Mouse (Mus musculus) thymus, postnatal 14 days (tissue): ENCODE measurements around the gene Zfp668.

Experiments used
- DNase-seq: peaks from one replicate; pipeline ENCODE4 v3.0.0; 2021

The Zfp668 gene

DNA sequence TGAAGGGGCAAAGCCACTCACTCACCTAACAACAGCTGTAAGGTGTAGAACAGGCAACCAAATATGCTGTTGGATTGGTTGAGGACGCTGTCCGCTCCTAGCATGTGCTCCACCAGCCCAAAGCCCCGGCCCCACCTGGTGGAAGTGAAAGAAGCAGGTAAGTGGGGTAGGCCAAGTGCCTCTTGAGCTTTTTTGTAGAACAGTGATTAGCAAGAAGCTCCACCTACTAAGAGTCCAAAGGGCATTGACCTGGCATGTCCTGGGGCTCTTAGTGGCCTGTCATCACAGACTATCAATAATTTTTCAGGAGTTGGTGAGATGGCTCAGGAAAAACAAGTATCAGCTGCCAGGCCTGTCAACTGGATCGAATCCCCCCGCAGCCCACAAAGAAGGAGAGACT, 17.9 kb upstream of the Zfp668 start:
- DNase-seq: no peak

DNA sequence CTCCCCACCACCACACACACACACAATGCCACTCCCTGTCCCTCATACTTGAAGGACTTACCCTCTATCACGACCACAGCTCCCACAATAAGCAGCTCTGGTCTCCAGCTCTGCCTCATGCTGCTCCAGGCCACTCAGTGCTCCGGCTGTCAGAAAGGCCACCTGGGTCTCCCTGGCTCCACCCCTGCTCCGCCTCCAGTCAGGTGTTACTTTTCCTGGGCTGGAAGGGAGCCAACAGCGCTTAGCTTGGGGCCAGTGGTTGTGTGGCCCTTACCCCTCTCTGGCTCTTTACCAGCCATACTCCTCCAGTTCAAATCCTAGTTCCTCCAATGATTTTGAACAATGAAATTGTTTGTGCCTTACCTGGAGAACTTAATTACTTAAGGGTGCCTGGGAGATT, 14.2 kb upstream of the Zfp668 start, which contains the start of gene Prss53:
TSS of gene Prss53 (minus strand) at position 173 of the 400 bp plus-strand sequence.
- no peak for DNase-seq

DNA sequence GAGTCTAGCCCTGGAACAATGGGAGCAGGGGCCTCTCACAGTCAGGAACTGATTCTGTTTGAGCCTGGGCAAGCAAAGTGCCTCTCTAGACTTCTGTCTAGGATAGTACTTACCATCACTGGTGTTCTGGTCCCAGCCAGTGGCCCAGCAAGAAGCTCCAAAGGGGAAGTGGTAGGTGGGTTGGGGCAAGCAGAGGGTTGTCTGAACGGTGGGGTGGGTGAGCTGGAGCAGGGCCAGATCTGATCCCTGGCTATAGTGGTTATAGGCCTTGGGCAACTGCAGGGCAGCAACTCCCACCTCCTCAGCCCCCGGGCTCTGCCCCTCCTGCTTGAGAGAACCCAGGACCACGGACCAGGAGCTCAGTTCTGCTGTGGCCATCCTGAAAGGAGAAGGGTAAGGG, 12.2 kb upstream of the Zfp668 start:
- no peak for DNase-seq

DNA sequence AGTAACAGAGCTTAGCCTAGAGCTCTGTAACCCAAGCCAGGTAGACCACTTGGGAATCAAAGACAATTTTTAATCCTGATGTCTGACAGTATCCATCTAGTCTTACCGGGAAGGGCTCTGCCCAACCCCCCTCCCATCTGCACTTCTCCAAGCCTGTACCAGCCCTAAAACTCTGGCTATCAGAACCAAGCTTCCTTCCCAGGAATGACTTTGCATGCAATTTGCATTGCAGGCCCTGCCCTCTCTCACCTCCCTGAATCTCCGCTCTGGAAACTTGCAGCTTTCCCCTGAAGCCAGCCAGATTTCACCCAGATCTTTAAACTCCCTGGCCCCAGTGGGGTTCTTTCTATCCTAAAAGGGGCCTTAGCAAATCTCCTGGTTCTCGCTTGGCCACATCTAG, 11.2 kb upstream of the Zfp668 start:
- DNase-seq: no peak

DNA sequence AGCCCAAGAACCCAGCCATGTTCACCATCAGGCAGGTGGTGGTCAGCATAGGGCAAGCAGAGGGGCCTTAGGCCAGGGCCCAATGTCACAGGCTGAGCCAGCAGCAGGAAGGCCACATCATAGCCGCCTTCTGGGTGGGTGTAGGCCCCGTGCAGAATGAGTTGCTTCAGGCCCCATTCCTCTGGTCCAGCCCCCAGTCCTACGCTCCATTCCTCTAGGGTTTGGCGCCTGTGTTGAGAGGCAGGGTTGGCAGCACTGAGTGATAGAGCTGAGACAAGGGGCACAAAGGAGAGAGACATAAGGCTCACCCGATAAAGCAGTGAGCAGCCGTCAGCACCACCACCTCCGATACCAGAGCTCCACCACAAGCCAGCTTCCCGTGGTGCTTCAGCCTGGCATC, 10.6 kb upstream of the Zfp668 start:
- no peak for DNase-seq

DNA sequence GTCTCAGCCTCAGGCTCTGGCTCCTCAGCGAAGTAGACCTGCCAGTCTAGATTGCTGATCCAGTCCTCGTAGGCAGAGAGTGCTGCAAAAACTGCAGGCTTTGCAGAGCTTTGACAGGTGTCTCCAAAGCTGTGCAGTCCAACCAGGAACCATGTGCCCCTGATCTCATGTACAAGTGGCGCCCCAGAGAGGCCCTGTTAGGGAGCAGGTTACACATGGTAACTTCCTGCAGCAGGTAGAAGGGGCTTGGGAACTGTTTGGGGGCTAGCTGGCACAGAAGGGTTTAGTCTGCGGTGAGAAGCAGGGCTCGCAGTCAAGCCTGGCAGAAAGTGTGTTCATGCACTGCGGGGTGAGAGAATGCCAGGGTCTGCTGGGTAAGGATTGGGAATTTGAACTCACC, 9.9 kb upstream of the Zfp668 start:
- DNase-seq: no peak

DNA sequence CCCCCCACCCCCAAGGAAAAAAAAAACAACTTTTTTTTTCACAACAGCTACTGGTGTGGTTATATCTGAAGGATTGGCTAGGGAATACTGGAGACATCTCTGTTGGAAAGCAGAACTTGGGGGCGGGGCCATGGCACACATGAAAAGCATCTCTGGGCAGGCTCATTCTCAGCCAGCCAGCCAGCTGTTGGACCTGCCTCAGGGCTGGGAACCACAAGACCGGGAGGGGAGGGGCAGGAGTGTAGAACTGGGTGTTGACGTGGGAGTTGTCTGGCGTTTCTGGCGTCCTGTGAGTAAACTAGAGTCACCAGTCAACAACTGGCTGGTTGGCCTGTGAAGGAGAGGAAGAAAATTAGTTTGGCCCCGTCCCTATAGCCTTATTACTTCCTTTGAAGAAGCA, 9.3 kb upstream of the Zfp668 start:
- DNase-seq: no peak

DNA sequence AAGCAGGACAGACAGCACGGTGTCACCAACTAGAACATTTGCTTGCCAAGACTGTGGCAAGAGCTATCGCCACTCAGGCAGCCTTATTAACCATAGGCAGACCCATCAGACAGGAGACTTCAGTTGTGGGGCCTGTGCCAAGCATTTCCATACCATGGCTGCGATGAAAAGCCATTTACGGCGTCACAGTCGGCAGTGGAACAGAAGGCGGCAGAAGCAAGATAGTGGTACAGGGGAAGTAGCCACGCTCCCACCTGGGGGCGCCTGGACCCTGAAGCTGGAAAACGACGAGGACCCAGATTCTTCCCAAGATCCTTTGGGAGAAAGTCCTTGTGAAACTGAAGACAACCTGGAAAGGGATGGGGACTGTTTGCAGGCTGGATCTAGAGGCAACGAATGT, 3.8 kb upstream of the Zfp668 start:
- no peak for DNase-seq

DNA sequence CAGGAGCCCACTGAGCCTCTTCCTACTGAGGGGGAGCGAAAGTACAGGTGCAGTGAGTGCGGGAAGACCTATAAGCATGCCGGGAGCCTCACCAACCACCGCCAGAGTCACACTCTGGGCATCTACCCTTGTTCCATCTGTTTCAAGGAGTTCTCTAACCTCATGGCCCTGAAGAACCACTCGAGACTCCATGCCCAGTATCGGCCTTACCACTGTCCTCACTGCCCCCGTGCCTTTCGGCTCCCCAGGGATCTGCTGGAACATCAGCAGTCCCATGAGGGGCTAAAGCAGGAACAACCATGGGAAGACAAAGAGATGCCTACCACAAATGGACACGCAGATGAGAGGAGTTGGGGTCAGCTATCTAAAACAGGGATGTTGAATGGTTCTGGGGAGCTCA, 2.7 kb upstream of the Zfp668 start:
- DNase-seq: no peak

DNA sequence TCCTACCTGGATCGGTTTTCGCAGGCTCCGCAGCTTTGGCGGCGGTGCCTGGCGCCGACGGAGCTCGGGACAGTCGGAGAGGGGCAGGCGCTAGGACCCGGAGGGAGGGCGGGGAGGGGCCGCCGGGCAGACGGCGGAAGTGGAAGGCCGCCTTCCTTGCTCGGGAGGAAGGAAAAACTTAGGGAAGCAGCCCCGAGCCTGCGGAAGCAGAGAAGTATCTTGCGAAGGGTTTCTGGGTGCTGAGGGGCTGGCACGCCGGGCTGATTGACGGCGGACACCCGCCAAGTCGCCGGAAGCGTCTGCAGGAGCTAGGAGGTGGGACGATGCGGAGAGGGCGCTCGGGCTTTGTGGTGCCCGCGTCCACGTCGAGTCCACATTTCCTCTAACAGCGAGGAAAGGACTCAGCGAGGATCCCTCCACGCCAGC, 574 bp downstream of the Zfp668 start, which contains the start of gene Zfp646:
TSS of gene Zfp646 (plus strand) at position 181 of the 426 bp plus-strand sequence.
- DNase-seq: peak; percentile 80

DNA sequence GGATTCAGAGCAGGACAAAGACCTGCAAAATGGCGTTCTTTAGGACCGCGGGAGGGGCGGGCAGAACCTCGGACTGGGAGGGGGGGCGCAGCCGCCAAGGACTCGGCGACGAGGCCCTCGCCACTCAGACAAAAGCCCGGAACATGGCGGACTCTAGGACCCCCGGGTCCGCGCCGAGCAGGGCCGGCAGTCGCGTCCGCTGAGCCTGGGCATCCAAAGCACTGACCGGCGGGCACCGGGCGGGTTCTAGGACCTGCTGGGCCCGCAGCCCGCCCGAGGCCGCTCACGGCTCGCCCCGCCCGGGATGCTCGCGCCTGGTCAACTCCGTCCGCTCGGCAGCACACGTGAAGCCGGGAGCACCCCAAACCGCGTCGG, 1.0 kb downstream of the Zfp668 start:
- DNase-seq: peak; percentile 92

DNA sequence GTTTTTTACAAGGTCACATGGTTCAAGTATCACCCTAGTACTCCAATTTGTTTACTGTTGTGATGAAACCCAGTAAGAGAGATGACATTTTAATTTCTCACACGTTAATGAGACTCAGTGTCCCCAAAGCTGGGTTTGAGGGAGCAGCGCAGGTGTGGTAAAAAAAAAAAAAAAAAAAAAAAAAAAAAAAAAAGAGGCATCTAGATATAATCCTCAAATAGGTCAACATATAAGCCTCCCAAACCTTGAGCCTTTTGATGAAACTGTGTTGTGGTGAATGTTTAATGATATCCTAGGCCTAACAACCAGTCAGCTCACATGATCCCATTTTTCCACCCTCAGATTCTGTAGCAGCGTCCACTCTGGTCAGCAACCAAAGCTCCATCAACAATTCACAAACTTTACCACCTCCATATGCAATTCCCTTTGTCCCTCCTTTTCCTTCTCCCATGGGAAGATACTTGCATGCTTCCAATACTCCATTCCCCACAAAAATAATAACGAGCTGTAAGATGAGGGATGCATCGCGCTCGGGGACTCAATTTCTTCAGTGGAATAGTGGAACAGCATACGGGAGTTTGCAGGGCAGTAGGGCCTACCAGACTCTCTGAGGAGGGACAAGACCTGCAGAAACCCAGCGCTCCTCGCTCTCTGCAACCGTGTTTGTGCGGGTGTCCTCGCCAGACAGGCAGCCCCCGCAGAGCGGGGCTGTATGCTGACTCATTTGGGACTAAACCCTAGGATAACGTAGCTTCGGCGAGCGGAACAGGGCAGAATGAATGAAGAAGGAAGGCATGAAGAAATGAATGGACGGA, 1.6 kb downstream of the Zfp668 start:
- DNase-seq: no peak

DNA sequence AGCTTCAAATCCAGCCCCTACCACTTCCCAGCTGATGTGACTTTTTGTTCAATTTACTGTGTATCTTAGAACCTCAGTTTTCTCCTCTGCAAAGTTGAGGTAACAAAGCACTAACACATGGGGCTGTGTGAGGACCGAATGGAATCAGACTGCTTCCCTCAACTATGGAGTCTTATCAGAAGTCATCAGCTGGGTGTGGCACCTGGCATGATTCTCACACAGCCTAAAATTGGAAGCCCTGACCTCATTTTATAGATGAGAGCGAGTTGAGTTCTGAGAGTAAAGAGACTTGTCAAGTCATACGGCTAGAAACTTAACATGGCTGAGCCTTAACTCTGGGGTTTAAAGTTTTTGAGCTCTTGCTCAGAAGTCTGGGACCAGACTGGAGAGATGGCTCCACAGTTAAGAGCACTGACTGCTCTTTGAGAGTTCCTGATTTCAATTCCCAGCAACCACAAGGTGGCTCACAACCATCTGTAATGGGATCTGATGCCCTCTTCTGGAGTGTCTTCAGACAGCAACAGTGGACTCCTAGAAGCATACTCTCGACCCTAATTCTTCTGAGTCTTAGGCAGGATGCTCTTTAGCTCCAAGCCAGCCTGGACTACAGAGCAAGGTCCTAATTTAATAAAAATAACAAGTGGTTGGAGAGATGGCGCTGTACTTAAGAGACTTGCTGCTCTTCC, 6.3 kb downstream of the Zfp668 start:
- DNase-seq: peak; percentile 34

DNA sequence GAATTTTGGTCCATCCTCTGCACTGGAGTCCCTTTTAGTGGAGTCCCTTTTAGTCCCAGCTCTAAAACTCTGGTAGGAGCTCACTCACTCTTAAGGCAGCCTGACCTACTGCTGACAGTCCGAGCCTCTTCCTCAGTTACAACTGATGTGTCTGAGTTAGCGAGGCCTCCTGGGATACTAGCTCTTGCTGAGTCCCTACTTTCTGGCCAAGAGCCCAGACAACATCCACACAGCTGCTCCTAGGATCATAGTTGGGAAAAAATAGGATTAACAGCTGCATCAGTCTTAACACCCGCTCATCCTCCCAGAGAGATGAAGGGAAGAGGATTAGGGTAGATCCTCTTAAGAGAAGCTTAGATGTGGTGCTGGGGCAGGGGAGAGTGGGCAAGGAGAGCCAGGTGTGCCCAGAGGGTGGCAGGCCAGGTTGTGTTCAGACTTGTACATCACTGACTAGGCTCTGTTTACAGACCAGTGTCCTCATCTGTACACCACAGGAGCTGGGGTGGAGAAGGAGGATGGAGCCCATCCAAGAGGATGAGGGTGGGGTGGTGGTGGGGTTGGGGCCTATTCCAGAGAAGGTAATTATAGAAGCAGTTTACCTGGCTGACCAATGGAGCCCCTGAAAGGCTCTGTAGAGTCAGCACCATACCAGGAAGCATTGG, 7.3 kb downstream of the Zfp668 start:
- no peak for DNase-seq

DNA sequence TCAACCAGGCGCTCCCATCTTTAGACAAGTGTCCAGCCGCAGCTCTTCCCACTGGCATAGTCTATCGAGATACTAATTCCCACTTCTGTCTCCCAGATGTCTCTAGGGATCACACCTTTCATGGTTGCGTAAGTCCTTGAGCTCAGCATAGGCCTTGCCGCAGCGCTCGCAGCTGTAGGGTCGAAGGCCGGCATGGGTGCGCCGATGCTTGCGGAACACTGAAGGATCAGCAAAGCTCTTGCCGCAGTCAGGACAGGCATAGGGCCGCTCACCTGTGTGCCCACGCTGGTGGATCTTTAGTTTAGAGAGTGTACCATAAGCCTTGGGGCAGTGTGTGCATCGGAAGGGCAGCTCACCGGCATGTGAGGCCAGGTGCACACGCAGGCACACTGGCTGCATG, 9.0 kb downstream of the Zfp668 start:
- no peak for DNase-seq

DNA sequence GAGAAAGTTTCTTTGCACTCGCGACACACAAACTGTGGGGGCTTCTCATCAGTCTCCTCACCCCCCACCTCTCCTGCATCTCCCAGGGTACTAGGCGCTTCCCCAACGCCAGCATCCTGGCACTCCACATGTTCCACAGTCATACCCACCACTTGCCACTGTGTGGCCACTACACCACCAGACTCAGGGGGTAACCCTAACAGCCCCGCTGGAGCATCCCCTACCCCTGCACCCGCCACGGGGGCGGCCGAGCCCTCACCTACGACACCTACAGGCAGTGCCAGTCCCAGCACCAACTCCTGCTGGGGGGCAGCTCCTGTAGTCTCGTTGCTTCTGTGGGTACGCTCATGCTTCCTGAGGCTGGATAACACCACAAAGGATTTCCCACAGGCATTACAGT, 10.2 kb downstream of the Zfp668 start:
- DNase-seq: no peak

DNA sequence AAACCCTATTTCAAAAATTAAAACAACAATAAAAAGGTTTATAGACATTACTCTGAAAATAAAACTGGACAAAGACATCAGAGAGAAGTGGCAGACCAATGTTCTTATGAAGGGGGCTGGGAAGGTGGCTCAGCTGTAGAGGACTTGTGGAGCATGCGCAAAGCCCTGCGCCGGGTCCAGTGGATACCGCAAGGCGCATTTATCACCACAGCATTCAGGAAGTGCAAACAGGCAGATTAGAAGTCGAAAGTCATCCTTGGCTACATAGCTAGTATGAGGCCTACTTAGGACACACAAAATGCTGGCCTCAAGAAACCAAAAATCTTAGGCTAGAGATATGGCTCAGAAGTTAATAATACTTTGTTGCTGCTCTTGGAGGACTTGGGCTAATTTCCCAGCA, 18.4 kb downstream of the Zfp668 start:
- DNase-seq: no peak

DNA sequence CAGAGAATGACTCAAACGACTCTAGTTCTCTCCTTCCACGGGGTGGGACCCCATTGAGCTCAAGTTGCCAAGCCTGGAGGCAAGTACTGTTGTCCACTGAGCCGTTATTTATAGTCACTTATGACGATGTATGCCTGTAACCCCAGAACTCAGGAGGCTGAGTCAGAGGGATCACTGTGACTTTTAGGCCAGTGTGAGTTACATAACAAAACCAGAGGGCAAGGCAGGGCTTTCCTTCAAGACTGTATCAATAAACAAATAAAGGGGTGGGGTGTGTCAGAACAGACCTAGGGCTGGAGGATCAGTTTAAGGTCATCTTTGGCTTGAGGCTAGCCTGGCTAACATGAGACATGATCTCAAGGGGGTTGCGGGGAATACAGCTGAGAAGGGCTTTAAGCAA, 25.7 kb downstream of the Zfp668 start:
- no peak for DNase-seq

DNA sequence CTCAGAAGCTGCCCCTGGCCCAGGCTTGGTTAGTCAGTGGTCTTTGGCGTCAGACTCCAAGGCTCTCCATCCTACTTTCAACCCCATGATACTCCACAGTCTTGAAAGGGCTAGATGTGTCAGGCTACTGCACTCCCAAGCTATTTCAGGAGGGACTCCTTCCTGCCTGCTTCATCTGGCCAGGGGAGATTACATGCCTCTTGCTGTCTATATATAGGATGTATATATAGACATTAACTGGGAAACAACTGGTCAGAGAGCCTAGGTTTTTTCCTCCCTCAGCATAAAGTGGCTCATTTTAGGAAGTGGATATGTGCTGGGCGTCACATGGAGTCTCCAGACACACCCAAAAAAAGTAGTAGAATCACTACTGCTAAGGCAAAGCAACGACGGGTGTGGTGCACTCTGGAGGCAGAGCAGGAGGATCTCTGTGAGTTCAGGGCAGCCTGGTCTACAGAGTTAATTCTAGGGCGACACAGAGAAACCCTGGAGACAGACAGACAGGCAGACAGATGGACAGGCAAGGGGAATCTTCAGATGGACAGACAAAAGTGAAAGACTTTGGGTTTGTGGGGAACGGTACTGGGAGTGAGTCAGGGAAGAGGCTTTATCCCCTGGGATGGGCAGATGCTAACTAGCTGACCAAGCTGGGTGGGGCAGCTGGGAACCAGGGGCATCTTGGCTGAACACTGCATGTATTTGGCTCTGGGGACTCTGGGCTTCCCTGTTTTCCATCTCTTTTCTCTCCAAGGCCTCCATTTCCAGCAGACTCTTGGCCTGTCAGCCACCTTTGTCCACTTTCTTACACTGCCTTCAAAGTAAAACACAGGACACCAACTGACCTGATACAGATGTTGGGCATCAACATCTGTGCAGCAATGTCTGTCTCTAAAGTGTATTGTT, 26.4 kb downstream of the Zfp668 start:
- DNase-seq: no peak

DNA sequence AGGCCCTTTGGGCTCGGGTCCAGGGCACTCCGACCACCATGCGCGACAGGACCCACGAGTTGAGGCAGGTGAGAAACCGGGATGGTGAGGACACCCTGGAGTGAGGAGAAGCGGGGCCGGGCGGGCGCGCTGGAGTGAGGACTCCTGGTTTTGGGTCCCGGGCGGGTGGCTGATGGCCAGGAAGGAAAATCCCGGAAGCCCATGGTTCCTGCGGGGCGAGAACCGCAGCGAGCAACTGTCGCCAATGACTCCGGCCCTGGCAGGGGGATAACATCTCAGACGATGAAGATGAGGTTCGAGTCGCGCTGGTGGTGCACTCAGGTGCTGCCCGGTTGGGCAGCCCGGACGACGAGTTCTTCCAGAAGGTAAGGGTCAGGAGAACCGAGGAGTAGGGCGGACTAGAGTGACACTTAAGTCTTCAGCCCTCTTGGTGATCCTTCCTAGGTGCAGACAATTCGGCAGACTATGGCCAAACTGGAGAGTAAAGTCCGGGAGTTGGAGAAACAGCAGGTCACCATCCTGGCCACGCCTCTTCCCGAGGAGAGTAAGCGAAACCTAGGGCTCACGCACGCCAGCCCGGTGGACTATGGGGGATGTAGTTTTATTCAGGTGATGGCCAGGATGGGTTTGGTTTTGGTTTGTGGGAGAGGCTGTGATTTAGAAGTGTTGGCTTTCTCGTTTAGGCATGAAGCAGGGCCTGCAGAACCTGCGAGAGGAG, 34.5 kb downstream of the Zfp668 start:
- peak; percentile 81 for DNase-seq

DNA sequence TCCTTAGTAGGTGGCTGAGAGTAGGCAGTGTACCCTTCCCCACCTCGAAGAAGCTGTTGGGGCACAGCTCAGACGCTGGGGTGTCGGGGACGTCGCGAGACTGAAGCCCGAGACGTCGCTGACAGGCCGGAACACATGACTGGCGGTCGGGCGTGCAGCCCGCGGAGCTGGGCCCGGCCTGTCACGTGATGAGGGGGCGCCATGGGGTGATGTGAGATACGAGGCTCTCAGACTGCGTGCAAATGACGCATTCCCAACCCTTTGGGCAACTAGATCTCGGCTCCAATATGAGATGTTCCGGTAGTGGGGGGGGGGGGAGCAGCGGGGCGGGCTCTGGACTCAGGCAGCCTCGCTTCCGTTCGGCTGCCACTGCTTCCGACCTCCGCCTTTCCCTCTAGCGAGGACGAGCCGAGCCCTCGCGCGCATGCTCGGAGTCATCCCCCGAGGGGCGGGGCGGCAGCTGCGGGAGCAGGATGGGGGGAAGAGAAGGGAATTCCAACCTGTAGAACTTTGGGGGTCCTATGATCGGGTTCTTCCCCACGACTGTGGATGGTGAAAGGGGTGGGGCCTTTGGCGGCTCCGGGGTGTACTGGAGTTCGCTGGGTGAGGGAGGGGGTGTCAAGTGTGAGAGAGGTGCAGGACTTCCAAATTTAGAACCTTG, 35.2 kb downstream of the Zfp668 start:
- peak; percentile 95 for DNase-seq

DNA sequence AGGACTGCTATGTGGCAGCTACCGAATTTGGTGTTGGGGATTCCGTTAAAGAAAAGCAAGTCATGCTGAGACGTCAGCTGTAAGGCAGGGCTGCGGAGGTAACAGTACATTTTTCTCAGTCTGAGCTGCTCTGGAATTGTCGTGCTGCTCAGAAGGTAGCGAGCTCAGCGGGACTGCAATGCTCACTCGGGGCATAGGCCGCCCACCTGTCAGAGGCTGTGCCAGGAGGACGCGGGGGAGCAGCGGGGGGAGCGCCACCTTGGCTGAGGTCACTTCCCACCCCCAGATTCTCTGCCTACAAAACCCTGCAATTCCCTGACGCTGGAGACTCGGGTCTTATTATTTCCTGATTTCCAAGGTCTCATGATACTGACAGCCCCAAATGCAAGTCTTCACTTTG, 35.7 kb downstream of the Zfp668 start:
- peak; percentile 84 for DNase-seq
